Mouse (Mus musculus) heart, adult 2 months (tissue): ENCODE data around the gene Moap1. TPM values are rescaled to one million over a fixed set of nuclear protein-coding genes. Genes with fewer than 3 reads are reported as not detected.
A peak's percentile ranks its signal among the peaks of the same experiment; 100 is the strongest.

Source experiments
- DNase-seq, 2 experiments: peaks; one replicate each; pipeline ENCODE4 v3.0.0; 2021
- H3K27ac ChIP-seq: fragments of 200-600 bp; 2 replicates; pipeline ENCODE4 v1.8.1; 2022
- H3K27me3 ChIP-seq: fragments of 200-500 bp; 2 replicates; pipeline ENCODE4 v1.6.1; 2012; ENCODE audit warnings: mild to moderate bottlenecking, low read length, inconsistent platforms, mixed read lengths; ENCODE audit not compliant: control insufficient read depth, insufficient read depth
- H3K36me3 ChIP-seq: fragments of 200-500 bp; 2 replicates; pipeline ENCODE4 v1.6.1; 2012; ENCODE audit warnings: low read length, inconsistent platforms; ENCODE audit not compliant: control insufficient read depth, insufficient read depth
- H3K4me1 ChIP-seq: fragments of 200-500 bp; 2 replicates; pipeline ENCODE4 v1.6.1; 2011; ENCODE audit warnings: low read length; ENCODE audit not compliant: control insufficient read depth, insufficient read depth
- H3K4me3 ChIP-seq: fragments of 200-600 bp; 2 replicates; pipeline ENCODE4 v1.8.1; 2022
- H3K79me2 ChIP-seq: fragments of 200-500 bp; replicated peaks from 2 replicates; pipeline ENCODE4 v1.6.1; 2012; ENCODE audit warnings: mild to moderate bottlenecking, inconsistent platforms, low read length, moderate library complexity, mixed read lengths; ENCODE audit not compliant: control insufficient read depth, insufficient read depth
- H3K9ac ChIP-seq: fragments of 200-500 bp; 2 replicates; pipeline ENCODE4 v1.6.1; 2012; ENCODE audit warnings: low read depth, mild to moderate bottlenecking, control low read depth, inconsistent platforms, low read length, mixed read lengths
- CTCF ChIP-seq: fragments of 200-600 bp; IDR thresholded peaks from 2 replicates; pipeline ENCODE4 v1.8.1; 2022; ENCODE audit warnings: antibody characterized with exemption, mild to moderate bottlenecking, moderate library complexity
- EP300 ChIP-seq: fragments of 200-500 bp; IDR thresholded peaks from 2 replicates; pipeline ENCODE4 v1.6.1; 2011; ENCODE audit warnings: low read depth, low read length, control low read depth; ENCODE audit not compliant: insufficient read depth
- POLR2A ChIP-seq: fragments of 200-500 bp; IDR thresholded peaks from 2 replicates; pipeline ENCODE4 v1.6.1; 2011; ENCODE audit warnings: mild to moderate bottlenecking, low read depth, low read length, control low read depth; ENCODE audit not compliant: insufficient read depth
- WGBS: fragments of 180-500 bp; shearing (Covaris S2); methylation state at CpG from one replicate; pipeline ENCODE4 v1.1.7; 2018; 5-methylcytosine and 5-hydroxymethylcytosine counted together
- intact Hi-C: fragments of 180-260 bp; cut with DNase I; formaldehyde crosslinking; loops from one replicate; pipeline ENCODE4 v1.15.1; 2025
- polyA plus RNA-seq: library from polyadenylated mRNA; depleted of rRNA; stranded (reverse); fragments of >200 nt; gene quantifications from 2 replicates; pipeline ENCODE4 v1.2.3, GENCODE M21; 2012
- total RNA-seq, 2 experiments: library from RNA; stranded (reverse); gene quantifications; 2 replicates each; pipeline ENCODE4 v1.2.3; 2021

The Moap1 gene
- total and polyA plus RNA-seq, 3 experiments = 0.51 to 7.5 (median 7.0) TPM

- Histone ChIP-seq H3K79me2 (no peaks in the 10 kb centered on the region), H3K4me3 (no peak overlapping the region), H3K4me1 (no peaks in the 10 kb centered on the region), H3K27ac (no peak overlapping the region), H3K27me3 (no peaks in the 10 kb centered on the region), H3K36me3 (no peaks in the 10 kb centered on the region), H3K9ac (no peak overlapping the region)
- TF ChIP-seq POLR2A (no peak), CTCF (no peak), EP300 (no peak)
- no peak for DNase-seq
- WGBS = 56% methylated on average over 7 of the region's 7 CpGs
- intact Hi-C loops = no loop called here
These were observed 17.7 kb downstream of the Moap1 start for GRCm38 (mm10) chr12:102725761-102726175.

- intact Hi-C loops = no loop called here
- no peaks in the 10 kb centered on the region for H3K4me1 ChIP-seq
- H3K27me3 ChIP-seq = no peaks in the 10 kb centered on the region
- TF ChIP-seq CTCF (no peak), EP300 (no peak), POLR2A (no peak)
- no peaks in the 10 kb centered on the region for H3K79me2 ChIP-seq
- 87% methylated on average over 6 of the region's 6 CpGs for WGBS
- H3K27ac ChIP-seq = no peak overlapping the region
- H3K4me3 ChIP-seq = no peak overlapping the region
- no peak for DNase-seq
- no peaks in the 10 kb centered on the region for H3K36me3 ChIP-seq
- no peak overlapping the region for H3K9ac ChIP-seq
These were observed 18.3 kb downstream of the Moap1 start for GRCm38 (mm10) chr12:102725146-102725545.

DNA sequence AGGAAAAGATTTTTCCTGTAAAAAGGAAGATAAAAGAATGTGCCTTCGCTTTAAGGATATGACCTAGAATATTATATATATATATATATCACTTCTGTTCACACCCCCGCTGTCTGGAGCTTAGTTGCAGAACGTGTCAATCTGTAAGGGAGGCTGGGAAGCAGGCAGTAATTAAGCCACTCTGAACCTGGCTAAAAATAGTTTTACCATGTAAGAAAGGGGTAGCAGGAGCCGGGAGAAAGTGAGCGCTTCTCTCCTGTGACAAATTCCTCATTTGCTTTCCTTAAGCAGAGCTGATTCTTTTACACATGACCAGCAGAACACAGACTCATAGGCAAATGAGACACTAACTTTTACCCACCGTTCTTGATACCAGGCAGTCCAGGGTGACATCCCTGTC, 19.6 kb downstream of the Moap1 start:
- WGBS = 36% methylated on average over 6 of the region's 6 CpGs
- H3K4me3 ChIP-seq = no peak overlapping the region
- no peaks in the 10 kb centered on the region for H3K36me3 ChIP-seq
- TF ChIP-seq POLR2A = no peak
- TF ChIP-seq EP300 = no peak
- TF ChIP-seq CTCF = no peak
- H3K27ac ChIP-seq = no peak overlapping the region
- H3K9ac ChIP-seq = no peak overlapping the region
- intact Hi-C loops = no loop called here
- H3K4me1 ChIP-seq = no peaks in the 10 kb centered on the region
- no peaks in the 10 kb centered on the region for H3K27me3 ChIP-seq
- H3K79me2 ChIP-seq = no peaks in the 10 kb centered on the region
- DNase-seq = no peak

DNA sequence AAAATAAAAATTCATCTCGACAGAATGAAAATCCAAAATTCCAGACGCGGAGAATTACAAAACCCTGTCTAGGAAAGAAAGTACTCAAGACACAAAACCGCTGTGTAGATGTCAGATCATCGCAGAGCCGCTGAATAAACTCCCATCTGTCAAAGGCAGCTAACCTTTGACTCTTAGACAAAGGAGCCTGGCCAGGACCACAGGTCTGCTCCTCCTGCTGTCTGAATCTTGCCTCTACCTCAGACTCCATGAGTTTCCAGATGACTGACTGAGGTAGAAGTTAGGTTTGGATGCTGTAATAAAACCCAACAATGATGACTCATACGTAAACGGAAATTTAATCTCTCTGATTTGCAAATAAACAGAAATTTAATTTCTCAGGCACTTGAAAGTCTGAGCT, 20.5 kb downstream of the Moap1 start:
- no peak for DNase-seq
- TF ChIP-seq EP300 = no peak
- TF ChIP-seq CTCF = no peak
- TF ChIP-seq POLR2A = no peak
- 89% methylated on average over 8 of the region's 8 CpGs for WGBS
- intact Hi-C loops = no loop called here
- H3K9ac ChIP-seq = no peak overlapping the region
- no peaks in the 10 kb centered on the region for H3K36me3 ChIP-seq
- no peak overlapping the region for H3K4me3 ChIP-seq
- no peaks in the 10 kb centered on the region for H3K4me1 ChIP-seq
- no peaks in the 10 kb centered on the region for H3K27me3 ChIP-seq
- H3K27ac ChIP-seq = no peak overlapping the region
- H3K79me2 ChIP-seq = no peaks in the 10 kb centered on the region

- Histone ChIP-seq H3K4me1 (no peaks in the 10 kb centered on the region), H3K27me3 (no peaks in the 10 kb centered on the region), H3K36me3 (no peaks in the 10 kb centered on the region), H3K4me3 (no peak overlapping the region), H3K79me2 (no peaks in the 10 kb centered on the region), H3K27ac (no peak overlapping the region), H3K9ac (no peak overlapping the region)
- intact Hi-C loops = no loop called here
- TF ChIP-seq POLR2A (no peak), CTCF (no peak), EP300 (no peak)
- 71% methylated on average over 11 of the region's 11 CpGs for WGBS
- no peak for DNase-seq
These were observed 21.0 kb downstream of the Moap1 start for GRCm38 (mm10) chr12:102722451-102722850.

DNA sequence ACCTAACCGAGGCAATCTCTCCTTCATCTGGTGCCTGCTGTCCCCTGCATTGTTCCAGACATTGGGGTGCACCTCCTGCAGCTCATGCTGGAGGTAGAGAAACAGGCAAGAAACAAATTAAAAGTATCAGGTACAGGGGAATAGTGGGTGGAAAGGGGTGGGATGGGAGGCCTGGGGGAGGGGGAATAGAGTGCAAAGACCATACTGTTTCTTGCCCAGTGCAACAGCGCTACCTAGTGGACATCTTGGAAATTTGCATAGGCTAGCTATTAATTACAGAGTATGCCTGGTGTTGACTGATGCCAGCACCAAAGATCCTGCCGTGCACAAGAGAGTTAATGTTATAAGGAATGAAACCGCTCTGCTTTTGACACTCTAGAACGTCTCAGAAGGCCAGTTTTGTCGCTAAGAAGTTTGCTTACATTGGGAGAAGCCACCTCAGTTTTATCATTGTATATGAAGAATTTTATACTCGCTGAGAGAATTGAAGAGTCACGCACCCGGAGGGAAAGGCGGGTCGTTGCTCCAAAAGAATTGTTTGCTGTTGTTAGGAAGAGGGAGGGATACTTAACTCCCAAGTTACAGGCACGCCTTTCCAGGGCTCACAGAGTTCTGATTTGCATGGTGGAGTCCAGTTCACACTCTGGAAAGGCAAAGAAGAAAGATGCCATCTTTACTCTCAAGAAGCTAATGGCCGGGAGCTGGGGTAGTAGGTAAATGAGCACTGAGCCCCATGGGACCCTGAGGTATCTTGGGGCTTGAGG, 23.7 kb downstream of the Moap1 start:
- H3K27ac ChIP-seq = no peak overlapping the region
- no peak overlapping the region for H3K4me3 ChIP-seq
- TF ChIP-seq CTCF (peak; percentile 86), EP300 (0 out of 2 replicates have a peak, but pooled peaks have one; percentile 18), POLR2A (no peak)
- WGBS = 18% methylated on average over 13 of the region's 13 CpGs
- H3K79me2 ChIP-seq = no peaks in the 10 kb centered on the region
- H3K36me3 ChIP-seq = no peaks in the 10 kb centered on the region
- H3K9ac ChIP-seq = no peak overlapping the region
- no peak for DNase-seq
- intact Hi-C loops = loop anchor here (5.0 to 10.0 kb wide), 2 partner anchors 192 to 225 kb away; no protein-coding TSS in a partner anchor
- no peaks in the 10 kb centered on the region for H3K4me1 ChIP-seq
- H3K27me3 ChIP-seq = no peaks in the 10 kb centered on the region
